Mouse (Mus musculus): Measurements from ENCODE around the gene Mgst1. TPM values are rescaled to one million over a fixed set of nuclear protein-coding genes. Genes with fewer than 3 reads are reported as not detected.
A peak's percentile ranks its signal among the peaks of the same experiment; 100 is the strongest.

Mgst1 gene
- total RNA-seq (2021) = 100 to 1,000 TPM in 1 of 2 experiments, 10 to 100 TPM in 1; 78.9 to 101 TPM

DNA sequence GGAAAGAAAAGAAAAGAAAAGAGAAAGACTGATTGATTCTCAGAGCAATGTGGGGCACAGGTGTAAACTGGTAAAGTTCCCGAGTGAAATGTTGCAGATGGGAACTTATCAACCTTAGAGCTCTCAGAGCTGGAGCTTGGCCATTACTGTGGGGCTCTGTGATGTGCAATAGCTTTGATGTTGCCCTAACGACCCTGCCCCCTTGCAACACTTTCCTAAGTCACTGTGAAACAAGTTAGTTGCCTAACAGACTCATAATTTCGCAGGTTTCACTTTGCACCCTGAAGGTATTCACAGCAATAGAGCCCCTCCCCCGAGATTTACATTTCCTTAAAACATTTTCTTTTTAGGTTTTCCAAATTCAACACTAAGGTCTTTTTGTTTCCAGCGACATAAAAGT lies at the start of gene Mgst1:
TSS of gene Mgst1 (plus strand) at position 387 of the 400 bp plus-strand sequence.
- no peak for DNase-seq
- intact Hi-C loops (cut with DNase I) = no loop called here

DNA sequence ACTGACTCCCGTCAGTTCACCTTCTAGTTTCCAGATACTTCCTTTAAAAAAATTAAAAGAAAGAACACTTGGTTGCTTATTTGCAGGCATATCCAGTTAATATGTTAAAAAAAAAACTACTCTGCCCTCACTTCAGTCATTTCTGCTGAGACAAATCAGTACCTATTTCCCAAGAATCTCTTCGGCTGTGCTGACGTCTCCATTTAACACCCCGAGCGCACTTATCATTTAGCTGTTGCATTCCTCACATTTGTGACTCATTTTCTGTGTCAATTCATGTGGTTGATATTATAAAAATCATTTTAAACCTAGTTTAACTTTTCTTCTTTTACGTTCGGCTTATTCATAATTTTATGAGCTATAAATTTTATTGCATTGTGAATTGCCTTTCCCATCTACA lies 47.7 kb upstream of the Mgst1 start:
- intact Hi-C loops (cut with DNase I) = no loop called here
- no peak for DNase-seq

DNA sequence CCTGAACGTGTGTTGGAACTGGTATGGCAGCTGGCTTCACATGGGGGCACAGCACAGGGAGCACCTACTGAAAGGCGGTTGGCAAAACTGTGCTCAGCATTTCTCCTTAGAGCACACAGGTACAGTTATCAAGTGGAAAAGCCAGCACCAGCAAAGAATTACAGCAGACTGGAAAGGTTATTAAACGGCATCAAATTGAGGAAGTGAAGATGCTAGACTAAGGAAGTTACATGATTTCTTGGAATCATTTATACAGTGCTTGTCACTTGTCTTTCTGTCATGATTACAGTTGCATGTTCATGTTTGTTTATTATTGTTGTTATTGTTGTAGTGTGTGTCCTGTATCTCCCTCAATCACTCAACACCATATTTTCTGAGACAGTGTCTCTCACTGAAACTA lies 45.1 kb upstream of the Mgst1 start:
- no peak for DNase-seq
- intact Hi-C loops (cut with DNase I) = no loop called here

DNA sequence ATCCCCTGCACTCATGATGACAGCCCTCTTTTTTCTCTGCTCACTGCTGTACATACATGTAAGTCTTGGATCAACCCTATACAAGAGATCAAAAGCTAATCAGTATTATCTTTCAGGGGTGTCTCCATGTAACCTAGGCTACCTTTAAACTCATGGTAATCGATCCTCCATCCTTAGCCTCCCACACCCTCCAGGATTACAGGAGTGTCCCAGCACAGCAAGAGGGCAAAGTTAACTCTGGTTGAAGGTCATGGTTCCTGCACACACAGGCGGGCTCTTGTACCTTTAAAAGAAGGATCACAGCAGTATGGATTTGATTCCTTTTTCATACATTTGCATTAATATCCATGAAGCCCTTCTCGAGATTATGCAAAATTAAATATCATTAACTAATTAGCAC lies 40.5 kb upstream of the Mgst1 start:
- DNase-seq = no peak
- intact Hi-C loops (cut with DNase I) = no loop called here

DNA sequence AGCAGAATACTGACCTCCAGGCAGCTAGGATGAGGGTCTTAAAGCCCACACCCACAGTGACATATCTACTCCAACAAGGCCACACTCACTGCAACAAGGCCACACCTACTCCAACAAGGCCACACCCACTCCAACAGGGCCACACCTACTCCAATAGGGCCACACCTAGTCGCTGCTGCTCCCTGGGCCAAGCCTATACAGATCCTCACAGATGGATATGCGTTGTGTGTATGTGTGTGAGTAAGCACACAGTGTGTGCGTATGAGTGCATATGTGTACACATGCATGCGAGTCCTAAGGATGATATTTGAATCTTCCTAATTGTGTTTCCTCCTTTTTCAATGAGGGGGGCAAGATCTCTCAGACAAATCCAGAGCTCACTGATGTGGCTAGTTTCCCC lies 38.3 kb upstream of the Mgst1 start:
- intact Hi-C loops (cut with DNase I) = no loop called here
- DNase-seq = no peak

DNA sequence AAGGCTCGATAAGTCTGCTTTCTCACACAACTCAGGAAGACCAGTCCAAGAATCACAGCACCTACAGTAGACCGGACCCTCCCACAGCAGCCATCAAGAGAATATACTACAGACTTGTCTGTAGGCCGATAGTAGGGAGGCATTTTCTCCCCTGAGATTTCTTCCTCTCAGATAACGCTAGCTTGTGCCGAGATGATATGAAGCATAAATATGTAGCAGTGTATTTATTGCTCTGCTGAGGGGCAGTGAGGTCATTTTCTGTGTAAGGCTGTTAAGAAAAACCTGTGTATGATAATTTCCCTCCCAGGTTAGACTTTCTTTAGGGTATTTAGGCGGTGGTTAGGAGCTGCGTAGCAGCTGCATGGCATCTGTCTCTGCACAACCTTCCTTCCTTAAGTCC lies 37.2 kb upstream of the Mgst1 start:
- intact Hi-C loops (cut with DNase I) = no loop called here
- no peak for DNase-seq

DNA sequence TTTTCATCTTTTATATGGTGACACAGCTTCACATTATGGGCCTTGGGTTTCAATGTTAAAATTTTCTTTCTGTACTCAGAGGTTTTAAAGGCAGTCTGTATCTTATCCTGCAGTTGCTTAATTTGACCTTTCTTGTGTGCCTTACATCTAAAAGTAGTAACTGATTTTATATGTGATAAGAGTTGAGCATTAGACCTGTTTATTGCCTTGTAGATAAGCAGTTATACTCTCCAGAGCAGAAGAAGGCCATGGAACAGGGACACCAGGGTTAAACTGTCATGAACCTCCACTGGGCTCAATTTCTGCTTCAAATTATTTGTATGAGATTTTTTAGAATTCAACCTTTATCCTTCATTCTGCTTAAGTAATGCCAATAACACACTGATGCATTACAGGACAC lies 35.6 kb upstream of the Mgst1 start:
- no peak for DNase-seq
- intact Hi-C loops (cut with DNase I) = no loop called here

DNA sequence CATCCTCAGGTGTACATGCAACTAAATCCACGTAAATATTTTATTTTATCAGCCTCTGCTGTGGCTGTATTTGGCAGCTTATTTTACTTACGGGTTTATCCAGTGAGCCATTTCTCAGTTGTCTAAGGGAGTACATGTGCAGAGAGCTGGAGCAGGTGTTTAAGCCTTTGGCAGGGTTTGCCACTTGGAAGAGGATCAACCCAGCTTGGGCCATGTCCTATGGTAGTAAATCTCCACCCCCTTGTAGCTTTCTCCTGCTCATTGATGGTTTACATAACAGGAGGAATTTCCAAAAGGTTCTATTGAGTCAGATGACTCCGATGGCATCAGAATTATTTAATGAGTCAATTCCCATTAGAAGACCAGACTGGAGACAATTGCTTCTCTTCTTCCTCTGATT lies 22.6 kb upstream of the Mgst1 start:
- intact Hi-C loops (cut with DNase I) = no loop called here
- no peak for DNase-seq

DNA sequence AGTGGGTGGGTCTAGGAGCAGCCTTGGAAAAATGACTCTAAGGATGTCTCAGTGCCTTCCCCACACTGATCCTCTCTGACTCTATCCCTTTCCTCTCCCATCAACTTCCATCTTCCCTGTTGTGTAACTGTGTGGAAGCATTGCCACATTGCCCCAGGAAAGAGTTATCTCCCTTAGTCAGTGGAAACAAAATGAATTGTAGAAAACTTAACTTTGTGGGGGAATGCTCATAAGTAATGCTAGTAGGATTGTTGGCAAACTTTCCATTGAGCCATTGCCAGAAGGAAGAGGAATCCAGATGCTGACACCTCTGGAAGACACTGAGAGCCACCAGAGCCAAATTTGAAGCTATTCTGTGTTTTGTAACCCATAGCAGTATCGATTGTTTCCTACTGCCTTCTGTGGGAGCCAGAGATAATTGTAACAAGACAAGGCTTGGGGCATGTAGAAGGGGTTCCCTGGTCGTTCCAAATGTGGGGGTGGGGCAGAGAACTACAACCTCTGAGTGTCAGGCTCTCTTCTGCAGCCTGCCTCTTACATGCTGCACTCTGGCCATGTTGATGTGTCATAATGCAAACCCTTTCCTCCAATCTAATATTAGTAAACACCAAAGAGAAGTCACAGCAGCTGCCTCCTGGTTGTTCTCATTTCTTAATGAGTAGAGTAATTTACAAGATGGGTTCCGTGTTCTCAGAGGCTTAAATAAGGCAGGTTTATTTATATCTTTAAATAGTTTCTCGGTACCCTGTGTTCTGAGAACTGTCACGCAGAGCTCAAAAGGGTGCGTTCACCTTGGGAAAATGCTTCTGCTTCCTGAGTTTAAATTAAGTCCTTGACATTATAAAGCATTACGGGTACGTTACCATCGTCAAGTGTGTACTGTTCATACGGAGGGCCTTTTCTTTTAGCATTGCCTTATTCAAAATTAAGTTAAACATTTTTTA lies 11.5 kb upstream of the Mgst1 start:
- DNase-seq = peak in 1 of 2 experiments; percentile 6
- intact Hi-C loops (cut with DNase I) = no loop called here

DNA sequence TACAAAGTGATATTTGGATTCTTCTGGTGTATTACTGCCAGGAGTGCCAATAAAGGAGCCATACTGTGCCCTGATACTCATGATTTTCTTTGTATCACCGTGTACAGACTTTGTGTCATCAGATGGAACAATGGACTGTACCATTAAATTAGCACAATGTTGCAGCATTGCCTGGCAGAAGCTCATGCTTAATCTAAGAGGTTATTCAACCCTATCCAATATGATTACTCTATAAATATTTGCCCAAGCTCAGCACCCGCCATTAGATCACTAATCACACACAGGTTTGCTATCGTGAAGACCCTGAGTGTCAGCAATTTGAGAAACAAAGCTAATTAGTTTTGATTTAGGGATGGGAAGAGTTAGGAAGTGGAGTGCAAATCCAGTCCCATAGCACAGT lies 9.6 kb upstream of the Mgst1 start:
- no peak for DNase-seq
- intact Hi-C loops (cut with DNase I) = no loop called here

DNA sequence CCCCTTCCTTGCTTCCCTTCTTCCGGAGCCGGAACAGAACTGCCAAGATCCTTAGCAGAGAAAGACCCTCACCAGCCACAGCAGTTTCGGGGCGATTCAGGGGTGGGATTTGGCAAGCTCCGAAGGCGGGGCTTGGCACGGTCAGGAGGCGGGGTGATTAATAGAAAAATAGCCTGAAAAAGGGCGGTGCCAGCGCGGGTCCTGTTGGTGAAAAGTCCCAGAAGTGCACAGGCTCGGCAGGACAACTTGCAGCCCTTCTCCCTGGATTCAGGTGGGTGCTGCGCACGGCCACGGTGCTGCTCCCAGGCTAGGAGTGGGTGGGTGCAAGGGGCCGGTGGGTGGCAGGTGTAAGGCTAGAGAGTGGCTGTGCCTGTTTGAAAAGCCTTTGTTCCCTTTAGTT lies 220 bp downstream of the Mgst1 start:
- DNase-seq = peak; percentile 55 to 67
- intact Hi-C loops (cut with DNase I) = no loop called here

DNA sequence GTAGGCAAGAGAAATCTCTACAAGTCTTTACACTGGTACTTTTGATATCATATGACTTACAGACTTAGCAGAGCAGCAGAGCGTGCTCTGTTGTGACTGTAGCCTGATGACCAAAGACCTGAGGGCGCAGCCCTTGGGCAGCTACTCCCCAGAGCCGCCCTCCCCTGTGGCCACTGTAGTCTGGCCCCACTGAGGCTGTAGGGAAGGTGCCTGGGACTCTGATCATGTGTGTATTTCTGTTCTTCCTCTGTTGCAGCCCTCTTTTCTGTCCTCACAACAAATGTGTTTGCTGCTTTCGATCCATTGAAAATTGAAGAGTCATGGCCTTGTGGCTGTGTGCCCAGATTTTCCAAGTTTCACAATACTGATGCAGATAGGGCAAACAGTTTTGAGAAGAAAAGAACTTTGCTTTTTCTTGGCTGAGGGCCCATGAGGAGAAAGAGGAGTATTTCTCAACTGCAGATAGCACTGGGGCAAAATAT lies 1.0 kb downstream of the Mgst1 start:
- DNase-seq = peak; percentile 71 to 81
- intact Hi-C loops (cut with DNase I) = no loop called here

DNA sequence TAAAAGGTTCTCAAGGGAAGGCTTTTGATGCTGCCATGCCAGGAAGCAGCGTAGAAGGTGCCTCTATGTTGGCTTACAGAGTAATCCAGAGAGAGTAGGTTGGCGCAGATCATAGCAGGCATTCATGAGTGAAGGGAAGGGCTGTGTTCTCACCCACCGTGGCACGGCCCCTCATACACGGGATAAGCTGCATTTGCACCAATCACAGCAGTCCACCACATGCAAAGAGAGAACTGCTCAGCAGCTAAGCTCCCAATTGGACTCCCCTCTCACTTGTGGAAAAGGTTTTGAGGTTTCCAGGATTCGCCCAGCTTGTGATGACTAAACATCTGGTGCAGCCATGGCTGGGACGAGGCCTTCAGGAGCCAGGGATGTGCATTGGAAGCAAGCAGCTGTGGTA lies 2.5 kb downstream of the Mgst1 start:
- DNase-seq = no peak
- intact Hi-C loops (cut with DNase I) = no loop called here

DNA sequence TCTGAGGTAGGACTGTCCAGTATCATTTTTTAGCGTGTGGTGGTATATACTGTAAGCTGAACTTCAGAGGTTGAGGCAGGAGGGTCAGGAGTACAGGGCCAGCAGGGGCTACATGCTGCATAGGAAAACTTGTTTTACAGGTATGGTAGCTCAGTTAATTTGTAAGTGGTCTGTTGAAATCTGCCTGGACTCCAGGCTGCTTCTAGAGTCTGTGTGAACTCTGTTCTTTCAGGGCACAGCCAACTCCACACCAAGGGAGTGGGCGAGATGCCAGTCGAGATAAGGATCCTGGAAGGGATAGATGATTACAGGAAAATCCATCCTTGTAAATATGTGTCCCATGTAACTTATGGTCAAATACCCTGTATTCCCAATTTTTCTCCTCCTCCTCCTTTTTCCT lies 3.3 kb downstream of the Mgst1 start:
- DNase-seq = no peak
- intact Hi-C loops (cut with DNase I) = no loop called here

DNA sequence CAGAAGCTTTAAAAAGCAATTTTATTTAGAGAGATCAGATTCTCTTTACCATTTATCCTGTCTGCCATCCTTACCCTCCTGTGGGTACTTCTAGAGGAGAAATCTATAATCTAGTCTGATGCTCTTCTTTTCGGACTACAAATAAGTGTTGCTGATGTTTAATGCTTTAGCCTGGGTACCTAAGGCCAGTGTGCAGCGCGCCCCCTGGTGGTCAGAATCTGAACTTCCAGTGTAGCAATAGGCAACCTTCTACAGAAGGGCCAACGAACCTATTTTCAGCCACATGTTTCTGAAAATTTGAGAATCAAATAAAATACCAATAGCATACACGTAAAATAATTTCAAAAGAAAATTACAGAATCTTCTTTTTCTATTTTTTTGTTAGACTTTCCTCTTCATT lies 13.0 kb downstream of the Mgst1 start:
- intact Hi-C loops (cut with DNase I) = loop anchor here (1.0 to 5.0 kb wide), 4 partner anchors 161 to 396 kb away; no protein-coding TSS in a partner anchor
- peak; percentile 74 to 89 for DNase-seq

DNA sequence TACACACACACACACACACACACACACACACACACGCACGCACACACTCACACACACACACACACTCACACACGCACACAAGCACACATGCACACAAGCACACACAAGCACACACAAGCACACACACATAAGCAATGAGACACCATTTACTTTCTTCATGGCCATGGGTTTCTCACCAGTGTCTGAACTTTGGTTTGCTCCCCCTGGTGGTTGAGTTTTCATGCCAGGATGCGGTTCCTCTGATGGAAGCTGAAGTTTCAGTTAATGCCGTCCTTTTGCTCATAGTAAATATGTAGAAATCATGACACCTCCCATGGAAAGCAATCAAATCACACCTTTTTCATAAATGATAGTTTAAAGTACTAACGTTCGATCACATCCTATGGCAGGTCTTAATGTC lies 23.8 kb downstream of the Mgst1 start:
- DNase-seq = peak in 1 of 2 experiments; percentile 20

DNA sequence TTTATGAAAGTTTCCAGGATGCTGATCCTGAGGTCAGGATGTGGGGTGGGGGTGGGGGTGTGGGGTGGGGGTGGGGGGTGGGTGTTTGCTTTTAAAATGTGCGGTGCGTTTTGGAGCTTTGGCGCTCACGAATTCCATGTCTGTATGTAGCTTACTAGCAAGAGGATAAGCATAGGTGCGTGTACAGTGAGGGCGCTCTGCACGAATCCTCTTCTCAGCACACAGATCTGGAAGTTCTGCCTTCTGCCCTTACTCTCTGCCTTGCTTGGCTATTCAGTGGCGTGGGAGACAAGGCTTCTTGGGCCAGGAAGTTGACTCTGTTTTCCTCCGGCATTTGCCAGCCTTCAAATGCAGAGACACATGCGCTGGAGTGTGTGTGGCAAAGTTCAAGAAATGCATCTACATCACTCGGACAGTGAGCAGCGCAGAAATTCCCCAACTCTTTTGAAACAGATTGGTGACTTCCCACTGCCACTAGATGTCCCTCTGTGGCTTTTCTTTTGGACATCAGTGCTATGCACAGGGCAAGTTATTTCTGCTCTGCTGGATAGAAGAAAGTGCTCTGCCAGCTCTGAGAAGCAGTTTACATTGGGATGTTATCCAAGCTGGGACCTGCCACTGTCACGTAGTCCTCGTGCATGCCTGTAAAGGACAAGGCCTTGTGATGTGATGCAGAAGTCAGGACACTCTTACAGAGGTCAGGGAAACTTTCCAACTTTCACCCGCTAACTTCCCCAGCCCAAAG lies 31.5 kb downstream of the Mgst1 start:
- DNase-seq = peak in 1 of 2 experiments; percentile 5
- intact Hi-C loops (cut with DNase I) = loop anchor here (5.0 kb wide), 2 partner anchors 306 to 1076 kb away; no protein-coding TSS in a partner anchor

More for the DNA sequence above, 23.8 kb downstream of the Mgst1 start:
- intact Hi-C loops (cut with DNase I) = no loop called here
